Mouse (Mus musculus) ES-E14 (cell line): ENCODE measurements around the gene Akt2. TPM values are rescaled to one million over a fixed set of nuclear protein-coding genes. Genes with fewer than 3 reads are reported as not detected.

Experiments used
- DNase-seq: peaks from one replicate; pipeline ENCODE4 v3.0.0-alpha.2; 2013; ENCODE audit warnings: low read depth, low spot score
- H3K27ac ChIP-seq: 2 replicates; pipeline ENCODE4 v1.5.1; 2012; ENCODE audit warnings: low read depth, mild to moderate bottlenecking, low read length, moderate library complexity, mixed read lengths; ENCODE audit not compliant: poor library complexity, insufficient read depth, severe bottlenecking
- H3K36me3 ChIP-seq: 2 replicates; pipeline ENCODE4 v1.6.1; 2012; ENCODE audit warnings: mild to moderate bottlenecking, low read length, moderate library complexity, mixed read lengths; ENCODE audit not compliant: control insufficient read depth, poor library complexity, insufficient read depth, severe bottlenecking
- H3K4me1 ChIP-seq, 2 experiments: fragments of 150-350 bp in 1 of 2; sonication (generic) in 1 of 2; 2 replicates each; pipeline ENCODE4 v1.6.1; 2012; ENCODE audit warnings: low read length in 2 of 2, mild to moderate bottlenecking in 1 of 2, mixed read lengths in 1 of 2; ENCODE audit not compliant: control insufficient read depth in 2 of 2, insufficient read depth in 2 of 2, poor library complexity in 1 of 2
- H3K4me3 ChIP-seq, 2 experiments: fragments of 150-350 bp in 1 of 2; sonication (generic) in 1 of 2; 2 replicates each; pipeline ENCODE4 v1.5.1; 2012; ENCODE audit warnings: low read length in 2 of 2, low read depth in 1 of 2, mild to moderate bottlenecking in 1 of 2, mixed read lengths in 1 of 2; ENCODE audit not compliant: insufficient read depth in 1 of 2, poor library complexity in 1 of 2, severe bottlenecking in 1 of 2
- H3K9ac ChIP-seq: 2 replicates; pipeline ENCODE4 v1.6.1; 2012; ENCODE audit warnings: low read depth, mild to moderate bottlenecking, low read length, mixed read lengths; ENCODE audit not compliant: poor library complexity, insufficient read depth, severe bottlenecking
- H3K9me3 ChIP-seq: fragments of 150-350 bp; sonication (generic); 2 replicates; pipeline ENCODE4 v1.6.1; 2012; ENCODE audit warnings: low read depth, mild to moderate bottlenecking, low read length; ENCODE audit not compliant: control insufficient read depth, insufficient read depth
- CHD2 ChIP-seq: IDR thresholded peaks from 2 replicates; pipeline ENCODE4 v1.6.1; 2014; ENCODE audit warnings: mild to moderate bottlenecking, low read depth, low read length, inconsistent platforms
- HCFC1 ChIP-seq: IDR thresholded peaks from 2 replicates; pipeline ENCODE4 v1.6.1; 2012; ENCODE audit warnings: low read length, inconsistent platforms, borderline replicate concordance; ENCODE audit not compliant: insufficient read depth
- MAFK ChIP-seq: IDR thresholded peaks from 2 replicates; pipeline ENCODE4 v1.6.1; 2014; ENCODE audit warnings: mild to moderate bottlenecking, low read depth, low read length, inconsistent platforms; ENCODE audit not compliant: insufficient read depth
- ZC3H11A ChIP-seq: IDR thresholded peaks from 2 replicates; pipeline ENCODE4 v1.6.1; 2012; ENCODE audit warnings: low read depth, mild to moderate bottlenecking, inconsistent platforms, low read length, borderline replicate concordance
- ZNF384 ChIP-seq: IDR thresholded peaks from 2 replicates; pipeline ENCODE4 v1.6.1; 2012; ENCODE audit warnings: low read depth, low read length, inconsistent platforms
- in situ Hi-C, 2 experiments: fragments of 600-800 bp; cut with MboI; formaldehyde crosslinking; loops; one replicate each; pipeline ENCODE4 v1.15.1; 2025; ENCODE audit warnings: low sequenced_read_pairs in 2 of 2, inconsistent platforms in 1 of 2; ENCODE audit not compliant: unreplicated experiment in 2 of 2
- total RNA-seq: library from RNA; depleted of rRNA; stranded (reverse); fragments of 300-350 nt; gene quantifications from 2 replicates; pipeline ENCODE4 v1.2.3, GENCODE M21; 2012

Akt2 gene
- total RNA-seq, 1 experiment = 44.8 TPM

DNA sequence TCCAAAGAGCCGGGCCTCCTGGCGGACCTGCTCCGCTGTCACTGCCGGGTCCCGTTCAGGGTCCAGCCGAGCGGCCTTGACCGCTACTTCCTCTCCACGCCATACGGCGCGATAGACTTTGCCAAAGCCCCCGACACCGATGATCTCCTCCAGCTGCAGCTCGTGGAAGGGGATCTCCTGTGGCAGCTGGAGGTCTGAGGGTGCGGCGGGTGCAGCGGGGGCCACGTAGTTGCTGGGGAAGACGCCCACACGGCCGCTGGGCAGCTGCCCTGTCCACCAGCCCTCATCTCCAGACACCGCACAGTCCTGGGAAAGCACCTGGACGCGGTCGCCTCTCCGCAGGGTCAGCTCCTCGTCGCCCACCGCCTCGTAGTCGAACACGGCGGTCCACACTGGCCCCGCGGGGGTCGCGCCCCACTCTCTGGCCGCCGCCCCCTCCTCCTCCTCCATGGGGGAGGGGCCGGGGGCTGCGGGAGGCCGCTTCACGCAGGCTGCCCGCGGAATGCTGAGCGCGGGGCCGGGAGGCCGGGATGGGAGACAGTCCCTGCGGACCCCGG, 82.3 kb downstream of the Akt2 start:
- peak overlapping the region; percentile 89 for H3K9ac ChIP-seq
- H3K36me3 ChIP-seq = no peaks in the 10 kb centered on the region; the same call in 1 of the 2 replicates
- peak overlapping the region; percentile 43; the same call in 1 of the 2 replicates for H3K27ac ChIP-seq
- TF ChIP-seq MAFK (no peak), ZC3H11A (no peak), ZNF384 (no peak), HCFC1 (no peak), CHD2 (no peak)
- peak overlapping the region; percentile 77 to 89 for H3K4me3 ChIP-seq
- in situ Hi-C loops = no loop called here
- DNase-seq = no peak
- H3K4me1 ChIP-seq = peaks cover 0 to 7% of the 10 kb centered on the region in 2 experiments; a peak in 2 of 4 replicates
- no peaks in the 10 kb centered on the region for H3K9me3 ChIP-seq

DNA sequence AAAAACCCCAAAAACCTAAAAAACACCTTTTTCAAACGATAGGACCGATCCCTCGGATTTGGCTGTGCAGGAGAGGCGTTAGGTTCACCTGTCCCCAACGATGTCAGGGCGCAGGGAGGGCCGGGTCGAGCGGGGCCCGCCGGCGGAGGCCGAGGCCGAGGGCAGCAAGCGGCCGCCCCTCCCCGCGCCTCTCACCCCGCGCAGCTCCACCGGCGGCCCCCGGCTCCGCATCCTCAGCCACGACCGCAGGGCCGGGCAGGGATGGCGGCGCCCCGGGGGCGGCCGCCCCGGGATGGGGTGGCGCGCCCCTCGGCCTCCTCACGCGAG, 82.8 kb downstream of the Akt2 start:
- DNase-seq = no peak
- peak overlapping the region; percentile 89 for H3K9ac ChIP-seq
- no peak overlapping the region for H3K27ac ChIP-seq
- in situ Hi-C loops = no loop called here
- no peaks in the 10 kb centered on the region; the same call in 1 of the 2 replicates for H3K36me3 ChIP-seq
- no peaks in the 10 kb centered on the region for H3K9me3 ChIP-seq
- TF ChIP-seq HCFC1 (no peak), ZNF384 (no peak), MAFK (no peak), ZC3H11A (no peak), CHD2 (no peak)
- H3K4me3 ChIP-seq = peak overlapping the region; percentile 77 to 89
- H3K4me1 ChIP-seq = peaks cover 0 to 7% of the 10 kb centered on the region in 2 experiments; a peak in 2 of 4 replicates

DNA sequence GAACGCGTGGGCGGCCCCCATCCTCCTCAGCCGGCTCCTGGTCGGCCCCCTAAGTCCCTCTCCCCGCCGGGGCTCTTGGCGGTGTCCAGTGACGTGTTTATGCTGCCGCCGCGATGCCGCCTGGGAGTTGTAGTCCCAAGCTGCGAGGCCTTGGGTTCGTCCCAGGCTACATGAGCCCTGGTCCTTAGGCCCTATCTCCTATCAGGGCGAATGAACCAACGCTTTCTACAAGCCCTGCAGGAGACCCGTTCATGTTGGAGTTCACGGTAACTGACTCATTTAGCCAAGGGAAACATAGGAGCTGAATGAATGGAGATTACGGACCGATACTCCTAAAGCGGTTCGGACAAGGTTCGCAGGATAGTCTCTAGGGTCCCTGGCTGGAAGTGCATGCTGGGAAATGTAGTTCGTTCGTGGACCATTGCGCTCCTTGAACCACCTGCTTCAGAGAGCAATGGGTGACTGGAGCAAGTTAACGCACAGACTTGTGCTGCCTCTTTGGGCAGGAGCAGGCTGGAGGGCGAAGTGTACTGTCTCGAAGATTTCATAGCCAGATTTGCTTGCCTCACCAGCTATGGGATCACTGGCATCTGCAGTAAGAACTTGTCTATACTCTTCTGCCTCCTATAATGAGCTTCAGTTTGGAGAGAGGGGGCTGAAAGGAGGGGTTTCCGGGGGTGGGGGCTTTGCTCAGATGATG, 83.3 kb downstream of the Akt2 start, which contains the start of gene Map3k10:
TSS of gene Map3k10 (minus strand) at position 77 of the 700 bp plus-strand sequence.
- Histone ChIP-seq H3K9me3 (no peaks in the 10 kb centered on the region), H3K27ac (peak within 1 kb of the TSS; percentile 52), H3K9ac (peak within 1 kb of the TSS; percentile 89), H3K4me1 (peaks cover 0 to 7% of the 10 kb centered on the region in 2 experiments; a peak in 2 of 4 replicates), H3K4me3 (peak within 1 kb of the TSS; percentile 77 to 89), H3K36me3 (no peaks in the 10 kb centered on the region; the same call in 1 of the 2 replicates)
- TF ChIP-seq ZNF384 (no peak), CHD2 (no peak), MAFK (no peak), ZC3H11A (no peak), HCFC1 (peak; percentile 95)
- in situ Hi-C loops = loop anchor here in 1 of 2 experiments (25.0 kb wide), 1 partner anchor 387 kb away; no protein-coding TSS in a partner anchor
- DNase-seq = peak; percentile 96

DNA sequence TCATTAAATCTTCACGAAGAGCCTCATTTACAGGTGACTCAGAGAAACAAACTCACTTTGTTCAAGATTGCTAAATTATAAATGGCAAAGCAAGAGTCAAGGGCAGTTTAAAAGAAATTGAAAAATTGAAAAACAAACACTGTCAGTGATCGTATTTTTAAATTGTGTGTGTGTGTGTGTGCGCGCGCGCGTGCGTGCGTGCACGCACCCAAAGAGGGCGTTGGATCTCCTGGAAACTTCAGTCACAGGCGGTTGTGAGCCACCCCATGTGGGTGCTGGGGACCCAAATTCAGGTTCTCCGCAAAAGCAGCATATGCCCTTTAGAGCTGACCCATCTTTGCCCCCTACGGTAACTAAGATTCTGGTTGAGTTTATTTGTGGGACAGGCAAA, 83.9 kb downstream of the Akt2 start:
- Histone ChIP-seq H3K4me3 (peak overlapping the region; percentile 77 to 89), H3K27ac (no peak overlapping the region), H3K4me1 (peaks cover 0 to 7% of the 10 kb centered on the region in 2 experiments; a peak in 2 of 4 replicates), H3K9me3 (no peaks in the 10 kb centered on the region), H3K36me3 (no peaks in the 10 kb centered on the region; the same call in 1 of the 2 replicates), H3K9ac (peak overlapping the region; percentile 22; the same call in 1 of the 2 replicates)
- TF ChIP-seq MAFK (no peak), HCFC1 (no peak), ZC3H11A (no peak), CHD2 (no peak), ZNF384 (no peak)
- in situ Hi-C loops = loop anchor here in 1 of 2 experiments (25.0 kb wide), 1 partner anchor 388 kb away; no protein-coding TSS in a partner anchor
- no peak for DNase-seq
